Mouse (Mus musculus) Muller cell, postnatal 12 days (primary cell): ENCODE measurements around the gene Gm13288.
"Not testable (repeated sequence)": the region's sequence is repeated elsewhere in the genome, so short reads cannot be mapped to it uniquely, and the experiment has no call there.

ENCODE experiments used
- DNase-seq: peaks from one replicate; pipeline ENCODE4 v3.0.0-alpha.2; 2015; ENCODE audit errors: inconsistent ontology term

Gm13288 gene

GRCm38 (mm10) chr4:88799365-88799764 is 6.0 kb upstream of the Gm13288 start, which contains the start of gene Gm13285:
Gm13285 (plus strand) TSS chr4:88799665.
- DNase-seq: not testable (repeated sequence)

GRCm38 (mm10) chr4:88802954-88803353 is 2.4 kb upstream of the Gm13288 start, which contains the start of gene Gm13287:
Gm13287 (plus strand) TSS chr4:88803254.
- DNase-seq: not testable (repeated sequence)

- not testable (repeated sequence) for DNase-seq
These were observed 430 bp downstream of the Gm13288 start for GRCm38 (mm10) chr4:88805761-88806160.

GRCm38 (mm10) chr4:88815928-88816327 is 10.6 kb downstream of the Gm13288 start, which contains the start of gene Ifna7:
Ifna7 (plus strand) TSS chr4:88816228.
- DNase-seq: no peak

- DNase-seq: no peak
These were observed 14.3 kb downstream of the Gm13288 start, which contains the start of gene Ifna11 for GRCm38 (mm10) chr4:88819659-88820058. Ifna11 (plus strand) TSS chr4:88819959.

GRCm38 (mm10) chr4:88822995-88823394 is 17.7 kb downstream of the Gm13288 start:
- DNase-seq: no peak

- DNase-seq: not testable (repeated sequence)
These were observed 21.8 kb downstream of the Gm13288 start, which contains the start of gene Ifna6 for GRCm38 (mm10) chr4:88827116-88827515. Ifna6 (plus strand) TSS chr4:88827416.

GRCm38 (mm10) chr4:88830523-88830922 is 25.2 kb downstream of the Gm13288 start:
- no peak for DNase-seq

- not testable (repeated sequence) for DNase-seq
These were observed 29.9 kb downstream of the Gm13288 start, which contains the start of gene Ifna5 for GRCm38 (mm10) chr4:88835225-88835624. Ifna5 (plus strand) TSS chr4:88835525.

GRCm38 (mm10) chr4:88838828-88839227 is 33.5 kb downstream of the Gm13288 start:
- DNase-seq: no peak

- DNase-seq: no peak
These were observed 34.7 kb downstream of the Gm13288 start for GRCm38 (mm10) chr4:88840058-88840457.

GRCm38 (mm10) chr4:88841438-88841911 is 36.1 kb downstream of the Gm13288 start, which contains the start of gene Ifna4:
Ifna4 (plus strand) TSS chr4:88841861.
- no peak for DNase-seq

- DNase-seq: peak; percentile 6
These were observed 40.0 kb downstream of the Gm13288 start for GRCm38 (mm10) chr4:88845334-88845733.

- DNase-seq: no peak
These were observed 44.4 kb downstream of the Gm13288 start, which contains the start of gene Ifna1 for GRCm38 (mm10) chr4:88849698-88850097. Ifna1 (plus strand) TSS chr4:88850087.

- DNase-seq: no peak
These were observed 45.9 kb downstream of the Gm13288 start for GRCm38 (mm10) chr4:88851026-88851763.
